Mouse (Mus musculus) layer of hippocampus, adult 2 months (tissue): ENCODE results near the gene Mov10. TPM values are rescaled to one million over a fixed set of nuclear protein-coding genes. Genes with fewer than 3 reads are reported as not detected.
A peak's percentile ranks its signal among the peaks of the same experiment; 100 is the strongest.

Experiments used
- DNase-seq, 2 experiments: peaks; one replicate each; pipeline ENCODE4 v3.0.0; 2022; ENCODE audit warnings: low spot score in 2 of 2
- H3K27ac ChIP-seq: fragments of 200-600 bp; 2 replicates; pipeline ENCODE4 v1.8.1; 2022
- H3K4me3 ChIP-seq: fragments of 200-600 bp; 2 replicates; pipeline ENCODE4 v1.8.1; 2022; ENCODE audit warnings: mild to moderate bottlenecking
- CTCF ChIP-seq: fragments of 200-600 bp; conservative IDR thresholded peaks from 2 replicates; pipeline ENCODE4 v1.8.1; 2022; ENCODE audit warnings: antibody characterized with exemption, mild to moderate bottlenecking, moderate library complexity
- total RNA-seq, 2 experiments: library from RNA; stranded (reverse); gene quantifications; 2 replicates each; pipeline ENCODE4 v1.2.3; 2021

Mov10 gene
- total RNA-seq, 2 experiments from 2014 or later = 10.2 to 11.0 TPM

DNA sequence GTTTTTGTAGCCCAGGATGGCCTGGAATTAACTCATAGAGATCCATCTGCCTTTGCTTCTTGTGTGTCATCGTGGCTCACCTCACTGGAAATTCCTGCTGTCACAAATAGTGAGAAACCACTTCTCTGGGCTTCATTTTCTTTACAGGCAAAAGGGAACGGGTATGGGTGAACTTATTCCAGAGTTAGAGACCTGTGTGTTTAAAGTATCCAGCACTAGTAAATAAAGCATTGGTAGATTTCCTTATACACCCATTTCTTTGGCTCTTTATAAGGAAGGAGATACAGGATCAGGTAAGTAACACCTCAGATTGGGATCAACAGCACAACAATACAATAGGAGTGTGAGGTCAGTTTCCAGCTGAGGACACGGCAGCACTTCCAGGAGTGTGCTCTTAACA is 30.3 kb downstream of the Mov10 start, which contains the start of gene Rhoc:
Gene Rhoc (plus strand): TSS at position 301 of the 400 bp plus-strand sequence.
- TF ChIP-seq CTCF = no peak
- Histone ChIP-seq H3K27ac (peak within 1 kb of the TSS; percentile 79), H3K4me3 (peak within 1 kb of the TSS; percentile 61)
- DNase-seq = no peak

DNA sequence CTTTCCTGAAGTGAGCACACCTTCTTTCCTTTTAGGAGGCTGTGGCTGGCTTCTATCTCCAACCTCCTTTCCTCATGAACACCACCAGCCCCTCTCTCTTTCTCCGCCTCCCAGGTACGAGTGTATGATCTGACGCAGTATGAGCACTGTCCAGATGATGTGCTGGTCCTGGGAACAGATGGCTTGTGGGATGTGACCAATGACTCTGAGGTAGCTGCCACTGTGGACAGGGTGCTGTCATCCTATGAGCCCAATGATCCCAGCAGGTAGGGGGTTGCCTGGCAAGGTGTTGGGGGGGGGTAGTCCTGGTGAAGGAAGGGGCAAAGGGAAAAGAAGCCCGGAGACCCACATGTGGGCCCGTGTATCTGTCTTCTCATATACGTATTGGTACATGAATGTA is 33.1 kb downstream of the Mov10 start:
- TF ChIP-seq CTCF = no peak
- H3K4me3 ChIP-seq = no peak overlapping the region
- DNase-seq = no peak
- no peak overlapping the region for H3K27ac ChIP-seq

DNA sequence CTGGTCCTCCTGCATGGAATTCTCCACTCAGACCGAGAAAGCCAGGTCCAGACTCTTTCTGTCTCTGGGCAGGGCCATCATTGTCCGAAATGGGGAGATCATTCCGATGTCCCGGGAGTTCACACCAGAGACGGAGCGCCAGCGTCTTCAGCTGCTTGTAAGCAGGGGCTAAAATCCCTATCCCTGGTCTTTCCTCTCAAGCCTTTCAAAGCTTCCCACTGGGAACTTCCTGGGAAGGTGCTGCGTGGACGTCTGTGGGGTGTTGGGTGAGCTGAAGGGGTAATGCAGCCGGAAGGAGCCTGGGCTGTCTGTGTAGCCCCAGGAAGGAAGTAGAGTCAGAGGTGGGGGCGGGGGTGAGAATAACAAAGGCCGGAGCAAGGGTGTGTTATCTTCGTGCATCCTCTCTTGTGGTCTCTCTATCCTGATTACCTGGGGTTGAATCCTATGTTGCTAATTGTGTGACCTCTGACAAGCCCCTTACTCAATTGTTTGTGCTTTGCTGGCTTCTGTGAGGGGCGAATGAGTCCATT is 34.3 kb downstream of the Mov10 start:
- DNase-seq = no peak
- TF ChIP-seq CTCF = no peak
- Histone ChIP-seq H3K27ac (no peak overlapping the region), H3K4me3 (no peak overlapping the region)

DNA sequence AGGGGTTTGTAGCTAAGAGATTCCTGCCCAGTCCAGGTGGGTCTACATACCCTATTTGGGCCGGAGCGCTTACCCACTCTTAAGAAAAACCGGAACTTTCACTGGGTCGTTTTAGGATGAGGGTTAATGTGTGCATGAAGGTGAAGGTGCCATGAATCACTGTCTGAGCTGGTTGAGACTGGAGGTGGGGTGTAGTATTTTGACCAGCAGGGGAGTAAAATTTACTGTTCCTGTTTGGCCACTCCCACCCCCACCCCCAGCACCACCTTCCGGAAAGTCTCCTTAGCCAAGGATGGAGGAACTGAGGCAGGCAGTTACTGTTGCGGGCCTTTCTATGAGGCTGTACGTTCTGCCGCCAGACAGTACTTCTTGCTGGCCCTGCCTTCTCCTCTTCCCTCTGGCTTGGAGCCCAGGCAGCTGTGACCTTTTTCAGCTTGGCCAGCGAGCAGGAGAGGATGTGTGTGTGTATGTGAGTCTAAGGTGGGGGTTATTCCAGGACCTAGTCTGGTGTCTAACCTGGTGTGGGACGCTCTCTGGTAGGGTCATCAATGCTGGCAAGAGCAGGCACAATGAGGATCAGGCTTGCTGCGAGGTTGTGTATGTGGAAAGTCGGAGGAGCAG is 36.2 kb downstream of the Mov10 start:
- no peak for TF ChIP-seq CTCF
- no peak overlapping the region for H3K27ac ChIP-seq
- H3K4me3 ChIP-seq = peak overlapping the region; percentile 49; the same call in 1 of the 2 replicates
- DNase-seq = no peak

DNA sequence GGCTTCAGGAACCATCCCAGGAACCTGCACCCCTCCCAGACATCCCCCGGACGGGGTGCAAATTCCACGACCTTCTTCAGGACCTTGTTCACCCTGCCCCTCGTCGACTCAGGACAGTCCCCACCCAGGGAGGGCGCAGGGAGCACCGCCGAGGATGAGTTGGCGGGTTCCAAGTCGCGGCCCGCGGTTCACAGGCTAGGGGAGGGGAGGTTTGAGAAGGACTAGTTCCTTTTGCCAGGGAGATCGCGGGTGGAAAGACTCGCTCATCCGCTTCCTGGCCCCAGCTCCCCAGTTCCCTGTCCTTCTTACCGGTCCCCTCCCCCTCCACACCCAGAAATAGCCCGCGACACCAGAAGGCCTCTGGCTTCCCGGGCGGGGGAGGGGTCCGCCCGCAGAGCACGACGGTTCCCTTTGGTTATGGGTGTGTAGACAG is 36.9 kb downstream of the Mov10 start, which contains the start of gene Fam19a3:
Gene Fam19a3 (minus strand): TSS at position 370 of the 433 bp plus-strand sequence.
- H3K4me3 ChIP-seq = peak within 1 kb of the TSS; percentile 49
- DNase-seq = no peak
- no peak within 1 kb of the TSS for H3K27ac ChIP-seq
- TF ChIP-seq CTCF = no peak

DNA sequence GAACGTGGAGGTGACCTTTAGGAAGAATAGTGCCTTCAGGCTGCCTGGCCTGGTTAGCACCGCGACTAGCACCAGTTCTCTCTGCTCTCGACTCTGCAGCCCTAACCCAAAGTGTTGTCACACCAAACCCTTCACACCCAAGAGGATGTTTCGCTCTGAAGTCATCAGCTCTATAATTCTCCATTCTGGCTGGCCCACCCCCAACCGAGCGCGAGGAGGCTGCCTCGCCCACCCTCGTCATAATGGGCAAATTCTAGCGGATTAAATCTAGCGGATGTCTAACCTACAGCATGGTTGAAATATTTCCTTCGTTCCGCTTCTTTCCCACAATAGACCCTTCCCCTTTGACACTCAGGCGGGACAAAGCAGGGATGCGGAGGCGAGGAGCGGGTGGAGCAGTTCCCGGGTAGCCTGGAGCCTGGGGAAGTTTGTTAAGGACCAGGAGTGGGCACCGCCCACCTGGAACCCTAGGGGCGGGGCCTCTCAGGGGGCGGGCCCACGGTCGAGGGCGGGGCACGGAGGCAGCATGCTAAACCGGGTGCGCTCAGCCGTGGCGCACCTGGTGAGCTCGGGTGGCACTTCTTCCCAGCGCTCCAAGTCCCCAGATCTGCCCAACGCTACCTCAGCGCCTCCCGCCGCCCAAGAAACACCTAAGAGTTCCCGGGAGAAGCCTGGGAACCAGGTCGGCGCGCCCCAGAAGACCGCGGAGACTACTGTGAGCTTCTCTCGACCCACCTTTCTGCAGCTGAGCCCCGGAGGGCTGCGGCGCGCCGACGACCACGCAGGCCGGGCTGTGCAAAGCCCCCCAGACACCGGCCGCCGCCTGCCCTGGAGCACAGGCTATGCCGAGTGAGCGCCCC is 37.6 kb downstream of the Mov10 start, which contains the start of gene Ppm1j:
Gene Ppm1j (plus strand): TSS at position 496 of the 860 bp plus-strand sequence.
- Histone ChIP-seq H3K27ac (no peak within 1 kb of the TSS), H3K4me3 (peak within 1 kb of the TSS; percentile 49)
- no peak for DNase-seq
- no peak for TF ChIP-seq CTCF

DNA sequence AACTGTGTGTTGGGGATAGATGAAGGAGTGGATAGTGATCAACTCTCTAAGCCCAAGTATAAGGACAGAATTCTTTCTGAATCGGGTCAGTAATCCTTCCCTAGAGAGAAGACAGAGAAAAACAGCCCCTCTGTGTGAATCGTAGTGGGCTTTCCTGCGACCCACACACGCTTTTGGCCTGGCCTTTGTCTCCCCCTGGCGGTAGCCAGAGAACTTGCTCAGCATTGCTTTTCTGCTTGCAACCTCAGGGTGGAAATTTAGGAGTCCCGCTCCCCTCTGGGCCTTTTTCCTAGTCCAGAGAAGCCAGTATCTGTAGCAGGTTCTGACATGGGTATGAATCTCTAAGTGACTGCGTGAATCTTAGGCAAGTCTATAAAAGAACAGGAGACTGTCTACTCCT is 38.4 kb downstream of the Mov10 start:
- no peak overlapping the region for H3K27ac ChIP-seq
- peak; percentile 99; the same call in 1 of the 2 replicates for TF ChIP-seq CTCF
- peak; percentile 52 to 72 for DNase-seq
- no peak overlapping the region for H3K4me3 ChIP-seq

DNA sequence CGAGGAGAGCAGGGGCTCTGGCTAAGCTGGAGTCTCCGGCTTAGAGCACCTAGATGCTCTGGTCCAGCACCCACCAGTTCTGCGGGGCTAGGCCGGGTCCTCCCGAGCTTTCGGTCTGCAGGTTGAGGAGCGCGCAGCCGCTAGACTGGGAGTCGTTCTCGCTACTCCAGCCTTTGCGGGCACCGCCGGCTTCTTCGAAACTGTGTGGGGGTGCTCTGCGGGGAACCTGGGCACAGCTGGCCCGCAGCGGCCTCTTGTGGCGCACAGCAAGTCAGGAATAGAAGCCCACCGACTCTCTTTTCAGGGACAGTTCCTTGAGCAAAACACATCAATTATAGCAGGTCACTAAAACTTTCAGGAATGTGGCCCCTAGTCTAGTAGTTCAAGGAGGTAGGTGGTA is 41.0 kb downstream of the Mov10 start:
- peak; percentile 69 for TF ChIP-seq CTCF
- H3K4me3 ChIP-seq = peak overlapping the region; percentile 25; the same call in 1 of the 2 replicates
- no peak for DNase-seq
- no peak overlapping the region for H3K27ac ChIP-seq

DNA sequence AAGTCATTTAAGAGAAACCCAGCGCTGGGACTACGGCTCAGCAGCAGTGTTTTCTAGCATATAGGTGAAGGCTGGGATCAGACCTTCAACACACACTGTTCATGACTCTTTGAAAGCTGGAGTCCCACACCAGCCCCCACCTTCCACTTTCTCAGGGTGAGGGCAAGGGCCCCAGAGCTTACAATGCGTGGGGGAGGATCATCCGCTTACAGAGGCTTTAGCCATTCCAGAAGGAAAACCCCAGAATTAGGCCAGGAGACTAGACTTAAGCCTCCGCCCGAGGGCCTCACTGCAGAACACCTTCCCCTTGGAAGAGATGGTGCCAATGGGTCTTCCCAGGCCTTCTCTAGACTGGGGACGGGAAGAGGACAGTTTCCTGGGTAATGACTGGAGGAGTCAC is 45.1 kb downstream of the Mov10 start:
- H3K4me3 ChIP-seq = no peak overlapping the region
- TF ChIP-seq CTCF = no peak
- no peak overlapping the region for H3K27ac ChIP-seq
- DNase-seq = no peak

DNA sequence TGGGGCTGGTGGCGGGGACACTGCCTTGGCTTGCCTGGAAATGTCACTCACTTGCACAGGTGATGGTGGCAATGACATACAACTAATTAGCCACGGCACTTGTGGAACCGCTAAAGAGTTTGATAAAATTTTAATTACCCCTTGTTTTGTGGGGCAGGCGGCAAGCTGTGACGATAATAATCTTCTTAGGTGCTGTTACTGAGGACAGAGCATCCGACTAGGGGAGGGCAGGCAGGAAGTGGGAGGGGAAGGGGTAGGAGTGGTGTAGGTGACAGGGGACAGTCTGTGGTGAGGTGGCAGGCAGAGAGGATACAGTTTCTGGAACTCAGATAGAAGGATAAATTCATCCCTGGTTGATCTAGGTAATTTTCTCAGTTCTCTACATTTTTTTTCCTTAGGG is 46.9 kb downstream of the Mov10 start:
- no peak for DNase-seq
- no peak overlapping the region for H3K27ac ChIP-seq
- no peak for TF ChIP-seq CTCF
- H3K4me3 ChIP-seq = no peak overlapping the region

DNA sequence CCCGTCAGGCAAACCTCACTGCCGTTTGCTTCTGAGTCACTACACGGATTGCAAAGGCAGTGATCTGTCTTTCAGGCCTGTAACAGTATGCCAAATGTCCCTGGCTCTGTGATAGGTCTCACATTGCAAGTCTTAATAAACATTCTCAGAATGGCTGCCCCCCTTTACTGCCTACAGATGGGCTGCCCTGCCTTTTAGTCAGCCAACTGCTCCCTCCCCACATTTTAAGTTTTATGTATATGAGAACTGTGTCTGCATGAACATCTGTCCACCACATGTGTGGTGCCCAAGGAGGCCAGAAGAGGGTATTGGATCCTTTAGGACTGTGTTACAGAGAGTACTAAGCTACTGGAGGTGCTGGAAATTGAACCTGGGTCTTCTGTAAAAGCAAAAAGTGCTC is 47.4 kb downstream of the Mov10 start:
- no peak for TF ChIP-seq CTCF
- H3K4me3 ChIP-seq = no peak overlapping the region
- DNase-seq = no peak
- H3K27ac ChIP-seq = no peak overlapping the region

DNA sequence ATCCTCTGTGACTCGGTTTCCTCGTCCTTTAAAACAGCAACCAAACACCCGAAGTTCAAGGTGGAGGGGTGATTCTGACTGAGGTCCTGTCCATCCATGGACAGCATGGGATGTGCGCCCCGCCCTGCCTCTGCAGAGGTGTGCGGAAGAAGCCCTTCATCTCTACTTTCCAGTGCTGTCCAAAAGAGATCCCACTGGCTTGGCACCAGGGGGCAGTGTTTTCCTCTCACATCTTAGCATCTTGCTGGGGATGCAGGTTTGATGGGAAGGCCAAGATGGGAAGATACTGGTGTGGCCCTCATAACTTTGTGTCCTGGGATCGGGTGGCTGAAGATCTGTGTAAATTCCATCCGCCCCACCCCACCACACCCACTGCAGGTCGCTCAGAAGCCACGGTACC is 48.3 kb downstream of the Mov10 start:
- DNase-seq = peak in 1 of 2 experiments; percentile 53
- peak; percentile 88 for TF ChIP-seq CTCF

DNA sequence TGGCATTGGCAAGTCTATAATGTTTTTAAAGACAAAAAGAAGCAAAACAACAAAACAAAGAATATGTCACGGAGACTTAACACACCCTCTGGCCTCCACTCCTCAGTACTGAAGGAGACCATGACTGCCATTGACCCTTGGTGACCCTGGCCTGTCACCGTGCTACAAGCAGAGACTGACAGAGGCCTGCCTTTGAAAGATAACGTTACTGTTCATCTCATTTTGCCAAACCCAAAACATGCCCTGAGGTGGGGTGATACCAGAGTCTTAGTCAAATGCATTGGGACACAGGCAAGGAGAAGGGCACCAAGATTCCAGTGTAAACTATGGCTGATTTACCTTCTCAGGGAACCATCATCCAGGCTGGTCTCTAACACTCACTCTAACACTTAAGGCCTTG is 49.2 kb downstream of the Mov10 start:
- Histone ChIP-seq H3K4me3 (no peak overlapping the region), H3K27ac (no peak overlapping the region)
- TF ChIP-seq CTCF = no peak
- no peak for DNase-seq

More for the DNA sequence above, 48.3 kb downstream of the Mov10 start:
- Histone ChIP-seq H3K27ac (no peak overlapping the region), H3K4me3 (no peak overlapping the region)

DNA sequence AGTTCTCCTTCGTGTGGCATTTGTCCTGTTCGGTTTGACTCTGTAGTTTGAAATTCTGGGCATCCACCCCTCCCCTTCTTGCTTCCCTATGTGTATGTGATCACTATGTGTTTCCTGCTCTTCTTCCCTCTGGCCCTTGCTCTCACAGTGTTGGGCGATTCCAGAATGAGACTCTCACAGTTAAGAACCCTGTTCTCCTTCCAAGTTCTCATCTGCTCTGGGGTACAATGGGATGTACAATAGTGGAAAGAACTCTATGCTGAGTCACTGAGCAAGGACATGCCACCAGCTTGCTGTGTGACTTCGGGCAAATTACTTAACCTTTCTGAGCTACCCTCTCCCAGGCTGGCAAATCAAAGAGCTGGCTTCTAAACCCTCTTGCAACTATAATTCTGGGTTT is 50.6 kb downstream of the Mov10 start:
- no peak for TF ChIP-seq CTCF

More for the DNA sequence above, 50.6 kb downstream of the Mov10 start:
- Histone ChIP-seq H3K4me3 (no peak overlapping the region), H3K27ac (no peak overlapping the region)
- DNase-seq = no peak
